Mouse (Mus musculus) hindbrain, embryonic 16.5 days (tissue): Measurements from ENCODE around the gene Gm45717. TPM values are rescaled to one million over a fixed set of nuclear protein-coding genes. Genes with fewer than 3 reads are reported as not detected.

Experiments
- ATAC-seq: fragments of 200-750 bp; cut with Nextera tagmentation; 2 replicates; pipeline ENCODE4 v1.8.0; 2017; ENCODE audit warnings: moderate TSS enrichment, moderate library complexity
- H3K27ac ChIP-seq: fragments of 300-500 bp; sonication (generic); 2 replicates; pipeline ENCODE4 v1.5.1; 2014; ENCODE audit warnings: low read depth, mild to moderate bottlenecking, control low read depth, low read length, moderate library complexity
- H3K27me3 ChIP-seq: fragments of 300-500 bp; sonication (generic); replicated peaks from 2 replicates; pipeline ENCODE4 v1.6.1; 2014; ENCODE audit warnings: low read length; ENCODE audit not compliant: control insufficient read depth, insufficient read depth
- H3K36me3 ChIP-seq: fragments of 300-500 bp; sonication (generic); 2 replicates; pipeline ENCODE4 v1.6.1; 2014; ENCODE audit warnings: mild to moderate bottlenecking, low read length, moderate library complexity, mixed read lengths; ENCODE audit not compliant: control insufficient read depth, insufficient read depth
- H3K4me1 ChIP-seq: fragments of 300-500 bp; sonication (generic); 2 replicates; pipeline ENCODE4 v1.6.1; 2014; ENCODE audit warnings: low read depth, low read length; ENCODE audit not compliant: control insufficient read depth, insufficient read depth
- H3K4me2 ChIP-seq: fragments of 300-500 bp; sonication (generic); 2 replicates; pipeline ENCODE4 v1.6.1; 2014; ENCODE audit warnings: mild to moderate bottlenecking, low read length, control low read depth, moderate library complexity
- H3K4me3 ChIP-seq: fragments of 300-500 bp; sonication (generic); 2 replicates; pipeline ENCODE4 v1.5.1; 2014; ENCODE audit warnings: mild to moderate bottlenecking, low read length, control low read depth, moderate library complexity
- H3K9ac ChIP-seq: fragments of 300-500 bp; sonication (generic); 2 replicates; pipeline ENCODE4 v1.6.1; 2014; ENCODE audit warnings: low read depth, mild to moderate bottlenecking, control low read depth, low read length, moderate library complexity
- H3K9me3 ChIP-seq: fragments of 300-500 bp; sonication (generic); 2 replicates; pipeline ENCODE4 v1.6.1; 2014; ENCODE audit warnings: mild to moderate bottlenecking, low read length, moderate library complexity; ENCODE audit not compliant: control insufficient read depth
- WGBS: fragments of 180-500 bp; shearing (Covaris S2); extraction: QIAGEN DNeasy Blood & Tissue Kit; methylation state at CpG from one replicate; pipeline ENCODE4 v1.1.7; 2014; 5-methylcytosine and 5-hydroxymethylcytosine counted together
- polyA plus RNA-seq: library from polyadenylated mRNA; unstranded; fragments of >200 nt; fragmentation: Nextera tagmentation; extraction: Ambion mirVana; gene quantifications from 2 replicates; pipeline ENCODE4 v1.2.1, GENCODE M21; 2015

The Gm45717 gene
- polyA plus RNA-seq, 1 experiment from 2014 or later, result not detected

GRCm38 (mm10) chr7:140948161-140948560 is 7.6 kb downstream of the Gm45717 start:
- WGBS, result 85% methylated on average over 8 of the region's 8 CpGs
- H3K4me2 ChIP-seq, result no peak overlapping the region
- no peak for ATAC-seq

GRCm38 (mm10) chr7:140946980-140947379 is 8.8 kb downstream of the Gm45717 start:
- WGBS, result 80% methylated on average over 7 of the region's 7 CpGs

More at GRCm38 (mm10) chr7:140948161-140948560, 7.6 kb downstream of the Gm45717 start:
- H3K9me3 ChIP-seq, result no peaks in the 10 kb centered on the region
- no peak overlapping the region for H3K27ac ChIP-seq
- H3K9ac ChIP-seq, result no peak overlapping the region
- H3K4me3 ChIP-seq, result no peak overlapping the region
- H3K36me3 ChIP-seq, result no peaks in the 10 kb centered on the region
- H3K27me3 ChIP-seq, result no peaks in the 10 kb centered on the region
- no peaks in the 10 kb centered on the region for H3K4me1 ChIP-seq

GRCm38 (mm10) chr7:140946311-140946710 is 9.4 kb downstream of the Gm45717 start:
- Histone ChIP-seq H3K9me3 (no peaks in the 10 kb centered on the region), H3K27me3 (no peaks in the 10 kb centered on the region), H3K27ac (no peak overlapping the region), H3K9ac (no peak overlapping the region; the same call in 1 of the 2 replicates), H3K4me3 (no peak overlapping the region), H3K36me3 (no peaks in the 10 kb centered on the region), H3K4me1 (no peaks in the 10 kb centered on the region; the same call in 1 of the 2 replicates), H3K4me2 (no peak overlapping the region)
- no peak for ATAC-seq
- 90% methylated on average over 10 of the region's 10 CpGs for WGBS

More at GRCm38 (mm10) chr7:140946980-140947379, 8.8 kb downstream of the Gm45717 start:
- Histone ChIP-seq H3K9me3 (no peaks in the 10 kb centered on the region), H3K4me1 (no peaks in the 10 kb centered on the region), H3K27me3 (no peaks in the 10 kb centered on the region), H3K27ac (no peak overlapping the region), H3K36me3 (no peaks in the 10 kb centered on the region), H3K4me2 (no peak overlapping the region), H3K9ac (no peak overlapping the region; the same call in 1 of the 2 replicates), H3K4me3 (no peak overlapping the region)
- ATAC-seq, result no peak

GRCm38 (mm10) chr7:140945247-140945646 is 10.5 kb downstream of the Gm45717 start:
- Histone ChIP-seq H3K27ac (no peak overlapping the region), H3K4me1 (no peaks in the 10 kb centered on the region; the same call in 1 of the 2 replicates), H3K4me2 (no peak overlapping the region), H3K36me3 (no peaks in the 10 kb centered on the region), H3K9me3 (no peaks in the 10 kb centered on the region), H3K27me3 (no peaks in the 10 kb centered on the region), H3K4me3 (no peak overlapping the region), H3K9ac (no peak overlapping the region)
- ATAC-seq, result no peak
- WGBS, result 99% methylated on average over 5 of the region's 5 CpGs

GRCm38 (mm10) chr7:140944236-140944635 is 11.5 kb downstream of the Gm45717 start:
- ATAC-seq, result no peak
- Histone ChIP-seq H3K4me3 (no peak overlapping the region), H3K27ac (no peak overlapping the region), H3K4me1 (no peaks in the 10 kb centered on the region; the same call in 1 of the 2 replicates), H3K4me2 (no peak overlapping the region), H3K9me3 (no peaks in the 10 kb centered on the region), H3K36me3 (no peaks in the 10 kb centered on the region), H3K9ac (no peak overlapping the region), H3K27me3 (no peaks in the 10 kb centered on the region)
- 92% methylated on average over 7 of the region's 7 CpGs for WGBS

GRCm38 (mm10) chr7:140943356-140943755 is 12.4 kb downstream of the Gm45717 start:
- H3K36me3 ChIP-seq, result no peaks in the 10 kb centered on the region
- no peak overlapping the region for H3K4me3 ChIP-seq
- 92% methylated on average over 4 of the region's 4 CpGs for WGBS
- H3K9me3 ChIP-seq, result no peaks in the 10 kb centered on the region
- ATAC-seq, result no peak
- no peaks in the 10 kb centered on the region; the same call in 1 of the 2 replicates for H3K4me1 ChIP-seq
- H3K27ac ChIP-seq, result no peak overlapping the region
- no peak overlapping the region for H3K4me2 ChIP-seq
- H3K27me3 ChIP-seq, result no peaks in the 10 kb centered on the region
- no peak overlapping the region for H3K9ac ChIP-seq

- ATAC-seq, result no peak
- 92% methylated on average over 10 of the region's 10 CpGs for WGBS
- H3K27me3 ChIP-seq, result no peaks in the 10 kb centered on the region
- no peak overlapping the region for H3K4me3 ChIP-seq
- no peaks in the 10 kb centered on the region for H3K36me3 ChIP-seq
- no peak overlapping the region; the same call in 1 of the 2 replicates for H3K9ac ChIP-seq
- no peaks in the 10 kb centered on the region for H3K9me3 ChIP-seq
- no peak overlapping the region for H3K27ac ChIP-seq
- H3K4me1 ChIP-seq, result no peaks in the 10 kb centered on the region; the same call in 1 of the 2 replicates
- H3K4me2 ChIP-seq, result no peak overlapping the region
Measured at GRCm38 (mm10) chr7:140942811-140943210, 12.9 kb downstream of the Gm45717 start.

- no peak overlapping the region for H3K9ac ChIP-seq
- H3K36me3 ChIP-seq, result no peaks in the 10 kb centered on the region
- 0 out of 2 replicates have a peak overlapping the region, but pooled peaks have one; percentile 16 for H3K27ac ChIP-seq
- no peaks in the 10 kb centered on the region for H3K9me3 ChIP-seq
- peak overlapping the region; percentile 61 for H3K4me2 ChIP-seq
- peak overlapping the region; percentile 45 for H3K4me3 ChIP-seq
- no peaks in the 10 kb centered on the region for H3K27me3 ChIP-seq
- no peaks in the 10 kb centered on the region; the same call in 1 of the 2 replicates for H3K4me1 ChIP-seq
- ATAC-seq, result no peak
- WGBS, result 64% methylated on average over 9 of the region's 9 CpGs
Measured at GRCm38 (mm10) chr7:140942341-140942740, 13.4 kb downstream of the Gm45717 start.

- peak within 1 kb of the TSS; percentile 51 for H3K9ac ChIP-seq
- no peaks in the 10 kb centered on the region for H3K27me3 ChIP-seq
- H3K36me3 ChIP-seq, result no peaks in the 10 kb centered on the region
- peak within 1 kb of the TSS; percentile 45 for H3K4me3 ChIP-seq
- WGBS, result 3% methylated on average over 33 of the region's 33 CpGs
- no peaks in the 10 kb centered on the region for H3K9me3 ChIP-seq
- ATAC-seq, result peak; percentile 91
- H3K4me2 ChIP-seq, result peak within 1 kb of the TSS; percentile 61
- H3K27ac ChIP-seq, result peak within 1 kb of the TSS; percentile 69
- H3K4me1 ChIP-seq, result no peaks in the 10 kb centered on the region; the same call in 1 of the 2 replicates
Measured at GRCm38 (mm10) chr7:140941222-140942051, 14.3 kb downstream of the Gm45717 start, which contains the start of gene Pgghg. Gene Pgghg, plus strand, starts transcription at chr7:140941391.
